Mouse (Mus musculus): ENCODE results near the gene Ctnnb1.

DNA sequence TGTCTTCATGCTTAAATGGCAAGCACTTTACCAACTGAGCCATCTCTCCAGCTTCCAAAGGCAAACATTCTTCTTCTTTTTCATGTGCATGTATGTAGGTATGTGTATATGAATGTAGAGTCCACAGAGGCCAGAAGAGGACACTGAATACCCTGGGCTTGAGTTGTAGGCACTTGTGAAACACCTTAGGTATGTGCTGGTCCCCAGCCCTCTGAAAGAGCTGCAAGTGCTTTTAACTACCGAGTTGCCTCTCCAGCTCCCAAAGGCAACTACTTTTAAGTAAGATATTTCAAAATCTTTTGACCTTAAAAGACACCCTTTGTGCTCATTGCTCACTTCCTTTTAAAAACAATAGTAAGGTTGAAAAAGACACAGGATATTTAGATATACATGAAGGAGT is 2.9 kb upstream of the Ctnnb1 start:
- TF ChIP-seq CTCF (IDR thresholded peaks at IDR 0.05; ENCODE audit: control insufficient read depth, insufficient read depth, insufficient read length) (no peak), MAX (IDR thresholded peaks at IDR 0.05) (no peak), MYOG (IDR thresholded peaks at IDR 0.05; ENCODE audit: control insufficient read depth, extremely low read depth, insufficient read length) (no peak), USF1 (IDR thresholded peaks at IDR 0.05; ENCODE audit: low read depth) (no peak), MYOD1 (IDR thresholded peaks at IDR 0.05; ENCODE audit: control insufficient read depth, insufficient read length, low read depth) (no peak)

All from C2C12 (cell line).